Mouse (Mus musculus): ENCODE measurements at regions not wholly inside any gene's neighbourhood (a gene's known extent, or its start where the extent isn't known, plus 50 kb on each side); places are given as distances from the start of the nearest gene placed in this dataset.
"Not testable (repeated sequence)": the region's sequence is repeated elsewhere in the genome, so short reads cannot be mapped to it uniquely, and the experiment has no call there.

DNA sequence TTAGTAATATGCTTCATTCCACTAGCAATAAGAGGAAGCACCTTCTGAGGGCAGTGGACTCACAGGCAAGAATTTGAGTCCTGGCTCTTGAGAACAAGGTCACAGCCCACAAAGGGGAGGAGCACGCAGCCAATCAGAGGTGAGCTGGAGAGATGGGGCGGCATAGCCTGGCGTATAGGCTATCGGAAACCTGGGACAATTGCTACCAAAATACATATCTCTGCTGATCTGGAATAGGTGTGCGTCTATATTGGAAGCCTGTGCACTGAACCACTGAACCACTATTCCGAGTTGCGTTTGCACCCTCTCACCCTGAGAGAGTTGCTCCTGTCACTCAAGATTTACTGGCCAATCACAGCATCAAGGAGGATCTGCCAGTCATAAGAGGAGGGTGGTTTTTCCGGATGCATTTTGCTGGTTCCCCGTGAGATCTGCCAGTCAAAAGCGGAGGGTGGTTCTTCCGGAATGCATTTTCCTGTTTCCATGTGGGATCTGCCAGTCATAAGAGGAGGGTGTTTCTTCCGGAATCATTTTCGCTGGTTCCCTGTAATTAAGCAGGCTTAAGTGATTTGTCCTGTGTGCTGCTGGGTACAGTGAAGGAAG is 80.1 kb upstream of the Riok2 start:
- H3K27me3 ChIP-seq (ENCODE audit: control insufficient read depth, insufficient read depth, low read length); H3K4me2 ChIP-seq (replicated peaks; ENCODE audit: low read depth, low read length); H3K9me3 ChIP-seq (ENCODE audit: control insufficient read depth, low read length); H3K4me1 ChIP-seq (replicated peaks; ENCODE audit: control insufficient read depth, insufficient read depth, low read length); H3K27ac ChIP-seq (ENCODE audit: low read depth, low read length); H3K36me3 ChIP-seq (ENCODE audit: control insufficient read depth, insufficient read depth, low read length): not testable (repeated sequence)
- 0 out of 2 replicates have a peak overlapping the region, but pooled peaks have one; percentile 33 for H3K9ac ChIP-seq (ENCODE audit: low read depth, low read length)
- peak; percentile 75 for DNase-seq (ENCODE audit: low spot score)
- WGBS, result under 1% methylated on average over 13 of the region's 13 CpGs
- peak; percentile 99 for ATAC-seq (ENCODE audit: low FRiP score)
- peak overlapping the region; percentile 36 for H3K4me3 ChIP-seq (ENCODE audit: low read depth, low read length)

- not testable (repeated sequence) for H3K36me3 ChIP-seq (ENCODE audit: control insufficient read depth, insufficient read depth, low read length); H3K4me2 ChIP-seq (replicated peaks; ENCODE audit: low read depth, low read length); DNase-seq (ENCODE audit: low spot score); H3K27ac ChIP-seq (ENCODE audit: low read depth, low read length); H3K9me3 ChIP-seq (ENCODE audit: control insufficient read depth, low read length); H3K4me1 ChIP-seq (replicated peaks; ENCODE audit: control insufficient read depth, insufficient read depth, low read length); H3K9ac ChIP-seq (ENCODE audit: low read depth, low read length); H3K4me3 ChIP-seq (ENCODE audit: low read depth, low read length); H3K27me3 ChIP-seq (ENCODE audit: control insufficient read depth, insufficient read depth, low read length)
- WGBS, result 5% methylated on average over 1 of the region's 1 CpGs
- ATAC-seq (ENCODE audit: low FRiP score), result 0 out of 2 replicates have a peak, but pooled peaks have one; percentile 20
Observed at GRCm38 (mm10) chr17:17295037-17295436, 79.1 kb upstream of the Riok2 start.

- not testable (repeated sequence) for H3K27ac ChIP-seq (ENCODE audit: low read depth, low read length); H3K4me2 ChIP-seq (replicated peaks; ENCODE audit: low read depth, low read length); H3K27me3 ChIP-seq (ENCODE audit: control insufficient read depth, insufficient read depth, low read length); H3K4me1 ChIP-seq (replicated peaks; ENCODE audit: control insufficient read depth, insufficient read depth, low read length); ATAC-seq (ENCODE audit: low FRiP score); H3K9ac ChIP-seq (ENCODE audit: low read depth, low read length); DNase-seq (ENCODE audit: low spot score); H3K36me3 ChIP-seq (ENCODE audit: control insufficient read depth, insufficient read depth, low read length); H3K9me3 ChIP-seq (ENCODE audit: control insufficient read depth, low read length); H3K4me3 ChIP-seq (ENCODE audit: low read depth, low read length)
- 94% methylated on average over 10 of the region's 10 CpGs for WGBS
Observed at GRCm38 (mm10) chr17:17303496-17303895, 70.6 kb upstream of the Riok2 start.

All from hindbrain, embryonic 11.5 days (tissue).